Mouse (Mus musculus): ENCODE results near the gene Ubl3.

Ubl3 gene

DNA sequence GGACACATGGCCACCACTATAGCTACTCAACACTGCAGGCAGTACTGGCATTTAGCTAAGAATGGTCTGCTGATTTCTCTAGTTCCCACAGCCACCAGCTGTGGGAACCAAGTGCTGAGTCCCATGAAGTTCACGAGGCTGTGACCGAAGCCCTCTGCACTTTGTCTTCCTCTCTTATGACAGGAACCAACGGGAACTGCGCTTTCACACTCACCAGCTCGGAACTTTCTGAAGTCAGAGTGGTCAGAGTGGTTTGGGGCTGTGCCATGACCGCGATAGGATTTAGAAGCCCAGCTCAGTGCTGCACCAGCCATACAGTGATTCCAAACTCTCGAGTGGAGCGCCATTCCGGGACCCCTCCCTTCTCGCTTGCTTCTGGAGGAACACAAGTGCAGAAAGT lies 66.4 kb downstream of the Ubl3 start:
- DNase-seq (ENCODE audit: low read depth, low spot score), result no peak

DNA sequence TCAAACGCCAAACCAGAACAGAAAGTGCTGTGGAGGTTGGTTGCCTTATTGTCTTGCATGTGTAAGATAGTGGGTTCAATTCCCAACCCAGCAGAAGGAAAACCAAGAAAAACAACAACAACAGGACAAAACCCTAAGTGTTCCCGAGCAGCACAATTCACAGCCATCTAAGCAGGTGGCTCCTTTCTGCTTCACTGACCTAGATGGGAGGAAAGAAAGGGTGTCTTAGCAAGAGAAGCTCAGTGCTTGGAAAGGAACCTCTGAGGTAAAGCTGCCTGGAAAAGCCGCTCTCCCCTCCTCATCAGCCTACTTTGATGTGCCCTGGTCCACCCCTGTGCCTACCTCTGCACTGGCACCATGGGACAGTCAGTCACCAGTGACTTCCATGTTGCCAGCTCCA lies 70.8 kb downstream of the Ubl3 start:
- DNase-seq (ENCODE audit: low read depth, low spot score), result no peak

DNA sequence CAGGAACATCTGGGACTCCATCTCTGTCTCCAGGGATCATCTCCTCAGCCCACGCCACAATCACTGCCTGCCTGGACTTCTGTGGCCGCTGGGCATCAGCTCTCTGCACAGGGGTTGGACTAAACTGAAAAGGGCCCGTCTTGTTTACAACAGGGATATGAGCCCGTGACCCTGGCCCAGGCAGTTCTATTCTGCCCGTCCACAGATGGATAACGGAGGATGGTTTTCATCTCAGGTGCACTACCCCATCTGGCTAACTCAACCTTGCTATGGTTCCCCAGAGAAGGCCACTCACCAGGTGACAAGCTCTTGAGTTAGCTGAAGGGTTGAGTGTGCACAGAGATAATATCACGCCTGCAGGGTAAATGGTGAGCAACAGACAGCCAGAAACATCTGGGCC lies 78.2 kb downstream of the Ubl3 start:
- DNase-seq (ENCODE audit: low read depth, low spot score), result no peak

DNA sequence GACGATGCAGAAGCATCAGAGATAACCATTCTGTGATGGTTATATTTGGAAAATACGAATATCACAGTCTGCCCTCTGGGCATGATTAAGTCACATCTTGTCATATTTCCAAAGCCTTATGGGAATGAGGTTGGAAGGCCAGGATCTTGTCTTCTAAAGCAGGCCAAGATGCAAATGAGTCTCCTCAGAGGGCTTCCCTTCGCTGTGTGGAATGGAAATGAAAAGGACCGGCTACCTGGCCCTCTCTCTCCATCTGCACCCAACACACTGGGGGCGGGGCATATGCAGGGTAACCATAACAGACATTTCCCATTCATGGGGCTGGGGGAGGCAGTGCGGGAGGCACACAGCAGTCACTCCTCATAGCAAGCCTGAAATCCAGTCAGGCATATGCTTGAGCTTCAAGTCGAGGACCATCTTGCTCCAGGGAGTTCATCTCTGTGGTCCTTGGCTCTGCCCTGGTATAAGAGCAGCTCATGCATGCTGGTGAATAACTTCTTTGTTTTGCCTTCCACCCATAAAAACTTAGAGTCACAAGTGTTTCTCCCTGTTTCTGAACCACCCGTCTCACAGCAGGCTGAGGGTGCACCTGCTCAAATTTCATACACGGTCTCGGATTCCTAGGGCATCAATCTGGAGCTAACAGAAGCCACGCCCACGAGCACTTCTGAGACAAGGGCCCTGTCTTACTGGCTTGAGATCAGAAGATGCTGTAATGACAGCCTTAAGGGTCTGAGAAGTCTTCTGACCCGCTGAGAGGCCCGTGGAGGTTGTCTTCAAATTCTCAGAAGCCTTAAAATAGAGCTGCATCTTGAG lies 83.8 kb downstream of the Ubl3 start:
- peak; percentile 46 for DNase-seq (ENCODE audit: low read depth, low spot score)

DNA sequence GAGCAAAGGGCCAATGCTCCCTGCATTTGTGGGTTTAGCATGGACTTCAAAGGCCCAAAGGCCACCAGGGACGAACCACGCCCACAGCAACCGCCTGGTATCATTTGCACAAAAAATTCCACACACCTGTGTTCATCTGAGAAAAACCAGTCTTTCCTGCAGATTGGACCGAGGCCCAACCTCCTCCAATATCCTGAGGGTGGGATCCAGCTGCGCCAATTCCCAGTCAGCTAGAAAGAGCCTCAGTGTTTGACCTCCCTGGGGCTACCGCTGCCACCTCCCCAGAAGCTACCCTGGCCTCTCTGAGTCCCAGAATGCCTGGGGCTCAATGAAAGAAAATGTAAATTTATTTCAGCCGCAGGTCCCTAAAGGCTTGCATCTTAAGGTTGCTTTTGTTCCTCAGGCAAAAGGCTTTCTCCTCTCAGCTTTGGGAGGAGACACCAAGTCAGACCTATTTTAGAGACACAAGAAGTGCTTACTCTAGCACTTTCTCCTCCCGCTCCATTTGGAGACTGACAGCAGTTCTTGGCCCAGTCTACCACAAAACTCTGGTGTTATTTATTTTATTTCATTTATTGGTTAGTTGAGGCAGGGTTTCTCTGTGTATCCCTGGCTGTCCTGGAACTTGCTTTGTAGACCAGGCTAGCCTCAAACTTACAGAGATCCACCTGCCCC lies 85.5 kb downstream of the Ubl3 start:
- DNase-seq (ENCODE audit: low read depth, low spot score), result no peak

DNA sequence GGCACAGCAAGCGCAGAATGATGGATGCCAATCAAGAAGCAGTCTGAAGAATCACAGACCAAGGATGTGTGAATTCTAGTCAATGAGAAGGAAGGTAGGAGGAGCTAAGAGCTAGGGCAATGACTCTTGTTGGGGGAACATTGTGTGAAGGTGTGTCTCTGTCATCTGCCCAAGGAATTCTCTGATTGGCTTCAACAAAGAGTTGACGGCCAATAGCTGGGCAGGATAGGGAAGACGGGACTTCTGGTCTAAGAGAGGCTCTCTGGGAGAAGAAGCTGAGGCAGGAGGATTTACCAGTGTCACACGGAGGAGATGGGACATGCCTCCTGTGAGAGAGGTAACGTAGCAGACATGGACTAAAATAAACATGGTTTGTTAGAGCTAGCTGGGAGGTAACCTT lies 86.5 kb downstream of the Ubl3 start:
- DNase-seq (ENCODE audit: low read depth, low spot score), result no peak

DNA sequence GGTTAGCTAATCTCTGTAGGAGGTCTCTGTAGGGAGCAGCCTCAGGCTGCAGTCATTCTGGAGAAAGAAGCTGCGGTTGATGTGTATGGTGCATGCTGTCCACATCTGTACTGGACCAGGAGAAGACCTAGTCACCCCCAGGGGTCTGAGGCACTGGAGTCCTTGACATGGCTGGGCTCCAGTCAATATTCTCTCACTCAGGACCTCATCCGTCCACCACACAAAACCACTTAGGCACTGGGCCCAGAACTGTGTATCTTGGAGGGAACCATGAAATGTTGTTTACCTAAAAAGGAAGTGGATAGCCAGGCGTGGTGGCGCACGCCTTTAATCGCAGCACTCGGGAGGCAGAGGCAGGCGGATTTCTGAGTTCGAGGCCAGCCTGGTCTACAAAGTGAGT lies 87.5 kb downstream of the Ubl3 start:
- no peak for DNase-seq (ENCODE audit: low read depth, low spot score)

DNA sequence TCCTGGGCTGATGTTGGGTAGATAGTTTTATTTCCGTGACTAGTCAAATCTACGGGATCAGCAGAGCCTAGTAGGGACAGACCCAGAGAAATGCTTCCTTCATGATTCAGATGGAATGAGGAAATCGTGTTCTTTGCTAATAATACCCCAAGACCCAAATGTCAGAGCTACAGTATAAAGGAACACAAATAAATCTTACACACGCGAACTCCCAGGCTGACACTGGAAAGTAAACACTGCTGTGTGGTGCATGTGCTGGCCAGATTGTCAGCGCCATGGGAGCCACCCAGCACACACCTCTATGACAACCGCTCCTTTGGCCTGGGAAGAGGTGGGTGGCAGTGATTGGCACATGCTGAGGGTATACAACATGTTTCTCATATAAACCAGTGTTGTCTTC lies 88.1 kb downstream of the Ubl3 start:
- DNase-seq (ENCODE audit: low read depth, low spot score), result no peak

DNA sequence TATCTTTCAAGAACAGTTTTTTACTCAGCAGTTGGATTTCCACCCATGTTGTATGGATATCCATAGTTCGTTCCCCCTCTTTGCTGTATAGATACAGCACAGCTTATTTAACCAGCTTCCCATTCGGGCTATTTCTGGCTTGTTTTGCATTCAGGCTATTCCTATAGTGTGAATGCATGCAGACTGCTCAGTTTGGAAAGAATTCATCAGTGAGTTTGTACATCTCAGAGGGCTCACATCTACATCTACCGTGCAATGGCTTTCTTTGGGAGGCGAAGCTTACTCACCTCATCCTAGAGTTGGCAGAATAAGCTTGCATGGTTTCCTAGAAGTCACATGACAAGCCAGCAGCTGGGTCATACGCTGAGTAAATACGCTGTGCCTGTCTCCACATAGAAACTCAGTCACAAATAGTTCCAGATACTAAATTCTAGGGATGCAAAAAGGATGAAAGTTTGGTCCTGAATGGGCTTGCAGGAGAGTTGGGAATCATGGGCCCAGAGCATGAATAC lies 88.8 kb downstream of the Ubl3 start:
- DNase-seq (ENCODE audit: low read depth, low spot score), result no peak
